Mouse (Mus musculus) right cerebral cortex, adult 18-20 months (tissue): ENCODE results near the gene Erp29.

ENCODE experiments used
- DNase-seq: peaks from one replicate; pipeline ENCODE4 v3.0.0; 2022; ENCODE audit warnings: mixed read lengths

Gene Erp29

GRCm38 (mm10) chr5:121448450-121448849, 3.9 kb downstream of the Erp29 start:
- DNase-seq, result no peak

GRCm38 (mm10) chr5:121444870-121445269, 7.4 kb downstream of the Erp29 start:
- no peak for DNase-seq

- no peak for DNase-seq
Observed at GRCm38 (mm10) chr5:121443548-121443947, 8.8 kb downstream of the Erp29 start.

GRCm38 (mm10) chr5:121438756-121439155, 13.6 kb downstream of the Erp29 start:
- DNase-seq, result no peak

GRCm38 (mm10) chr5:121438131-121438530, 14.2 kb downstream of the Erp29 start:
- peak; percentile 57 for DNase-seq

GRCm38 (mm10) chr5:121428954-121429353, 23.4 kb downstream of the Erp29 start:
- peak; percentile 60 for DNase-seq

GRCm38 (mm10) chr5:121423297-121423696, 29.0 kb downstream of the Erp29 start:
- no peak for DNase-seq

GRCm38 (mm10) chr5:121422787-121423186, 29.5 kb downstream of the Erp29 start:
- peak; percentile 55 for DNase-seq

- DNase-seq, result no peak
Observed at GRCm38 (mm10) chr5:121420721-121421120, 31.6 kb downstream of the Erp29 start.

GRCm38 (mm10) chr5:121410975-121411374, 41.3 kb downstream of the Erp29 start:
- no peak for DNase-seq

GRCm38 (mm10) chr5:121407856-121408255, 44.5 kb downstream of the Erp29 start:
- DNase-seq, result no peak

GRCm38 (mm10) chr5:121400849-121401248, 51.5 kb downstream of the Erp29 start:
- no peak for DNase-seq

GRCm38 (mm10) chr5:121400064-121400463, 52.2 kb downstream of the Erp29 start:
- no peak for DNase-seq

GRCm38 (mm10) chr5:121399540-121399939, 52.8 kb downstream of the Erp29 start:
- DNase-seq, result no peak

GRCm38 (mm10) chr5:121398965-121399462, 53.3 kb downstream of the Erp29 start:
- DNase-seq, result no peak

- no peak for DNase-seq
Observed at GRCm38 (mm10) chr5:121398146-121398964, 54.0 kb downstream of the Erp29 start.

GRCm38 (mm10) chr5:121397187-121398145, 54.8 kb downstream of the Erp29 start, which contains the start of gene Naa25:
Naa25 (plus strand) TSS chr5:121397936.
- DNase-seq, result peak; percentile 94

- no peak for DNase-seq
Observed at GRCm38 (mm10) chr5:121395621-121396020, 56.7 kb downstream of the Erp29 start.

GRCm38 (mm10) chr5:121393402-121393801, 58.9 kb downstream of the Erp29 start:
- no peak for DNase-seq

GRCm38 (mm10) chr5:121392667-121393380, 59.5 kb downstream of the Erp29 start:
- DNase-seq, result no peak

GRCm38 (mm10) chr5:121389691-121390090, 62.6 kb downstream of the Erp29 start:
- no peak for DNase-seq

GRCm38 (mm10) chr5:121389106-121389505, 63.2 kb downstream of the Erp29 start:
- DNase-seq, result peak; percentile 39

GRCm38 (mm10) chr5:121387126-121387525, 65.2 kb downstream of the Erp29 start:
- no peak for DNase-seq
